Mouse (Mus musculus) right cerebral cortex, adult 2 months (tissue): Measurements from ENCODE around the gene Pitpnm1.

Source experiments
- DNase-seq, 2 experiments: peaks; one replicate each; pipeline ENCODE4 v3.0.0; 2021 to 2022; ENCODE audit warnings: low spot score in 2 of 2

Gene Pitpnm1

DNA sequence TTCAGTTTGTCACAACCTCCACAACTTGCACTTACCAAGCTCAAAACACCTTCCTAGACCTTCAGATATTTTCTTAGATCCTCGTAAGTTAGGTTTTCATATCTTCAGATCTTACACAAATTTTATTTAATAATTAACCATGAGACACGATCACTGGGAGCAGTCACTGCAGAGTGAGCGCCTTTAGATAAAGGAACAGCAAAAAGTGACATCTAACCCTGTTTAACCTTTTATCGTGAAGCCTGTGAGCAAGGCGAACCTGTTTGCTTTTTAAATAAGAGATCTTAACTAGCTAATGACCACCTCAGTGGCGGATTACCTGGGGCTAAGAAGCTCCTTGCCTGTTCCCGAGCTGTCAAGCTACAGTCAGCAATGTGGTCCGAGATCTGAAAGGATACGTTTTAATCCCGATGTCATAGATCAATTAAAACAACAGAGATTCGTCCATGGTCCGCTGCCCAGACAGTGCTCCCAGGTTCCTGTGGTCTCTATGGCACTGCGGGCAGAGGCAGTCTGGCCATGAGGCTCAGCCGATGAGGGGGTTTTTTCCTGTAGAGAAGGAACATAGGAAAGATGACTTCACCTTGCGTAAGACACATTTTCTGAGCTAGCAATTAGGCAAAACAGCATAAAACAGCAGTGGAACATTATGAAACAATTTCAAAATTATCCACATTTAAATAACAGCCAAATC lies 30.9 kb upstream of the Pitpnm1 start:
- no peak for DNase-seq

DNA sequence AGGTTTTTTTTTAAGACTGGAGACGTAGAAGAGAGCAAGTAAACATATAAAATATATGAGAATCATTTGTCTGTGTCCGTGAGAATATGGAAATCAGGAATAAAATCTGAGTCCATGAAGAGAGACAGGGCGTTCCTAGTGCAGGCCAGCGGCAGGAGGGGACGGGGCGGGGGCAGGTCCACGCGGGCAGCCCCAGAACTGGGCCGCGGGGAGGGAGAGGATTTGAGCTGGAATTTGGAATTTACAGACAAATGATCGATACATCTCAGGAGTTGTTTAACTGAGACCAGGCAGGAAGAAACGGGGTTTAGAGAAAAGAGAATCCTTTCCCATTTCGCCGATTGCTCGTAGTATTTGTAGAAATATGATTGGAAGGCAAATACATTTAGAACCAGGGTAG lies 29.5 kb upstream of the Pitpnm1 start:
- no peak for DNase-seq

DNA sequence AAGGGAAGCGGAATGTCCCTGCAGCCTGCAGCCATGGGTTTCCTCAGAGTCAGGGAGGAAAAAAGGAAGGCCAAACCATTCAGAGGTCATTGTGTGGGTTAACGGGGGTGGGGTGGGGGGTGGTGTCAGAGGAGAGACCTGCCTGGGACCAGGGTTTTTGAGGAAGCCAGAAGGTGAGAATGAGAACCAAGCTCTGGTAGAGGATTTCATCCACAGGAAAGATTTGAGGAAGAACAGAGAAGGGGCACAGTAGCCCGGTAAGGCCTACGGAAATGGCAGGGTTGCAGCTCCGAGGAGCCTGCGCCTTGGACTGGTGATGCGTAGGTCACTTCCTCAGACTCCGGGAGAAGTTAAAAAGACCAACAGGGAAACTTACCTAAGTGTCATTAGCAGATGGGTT lies 29.0 kb upstream of the Pitpnm1 start:
- DNase-seq: no peak

DNA sequence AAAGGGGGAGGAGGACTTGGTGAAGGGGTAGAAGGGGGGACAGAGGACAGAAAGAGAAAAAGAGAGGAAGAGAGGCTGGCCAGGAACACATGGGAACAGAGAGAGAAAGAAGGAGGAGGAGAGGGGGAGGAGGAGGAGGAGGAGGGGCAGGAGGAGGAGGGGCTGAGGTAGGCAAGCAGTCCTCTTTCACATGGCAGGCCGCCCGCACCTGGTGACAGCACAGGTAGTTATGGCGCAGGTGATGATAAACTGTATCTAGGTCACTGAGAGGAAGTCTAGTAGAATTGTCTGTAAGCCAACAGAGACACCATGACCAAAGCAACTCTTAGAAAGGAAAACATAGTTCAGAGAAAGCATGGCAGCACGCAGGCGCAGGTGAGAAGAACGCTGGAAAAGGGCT lies 28.4 kb upstream of the Pitpnm1 start:
- DNase-seq: no peak

DNA sequence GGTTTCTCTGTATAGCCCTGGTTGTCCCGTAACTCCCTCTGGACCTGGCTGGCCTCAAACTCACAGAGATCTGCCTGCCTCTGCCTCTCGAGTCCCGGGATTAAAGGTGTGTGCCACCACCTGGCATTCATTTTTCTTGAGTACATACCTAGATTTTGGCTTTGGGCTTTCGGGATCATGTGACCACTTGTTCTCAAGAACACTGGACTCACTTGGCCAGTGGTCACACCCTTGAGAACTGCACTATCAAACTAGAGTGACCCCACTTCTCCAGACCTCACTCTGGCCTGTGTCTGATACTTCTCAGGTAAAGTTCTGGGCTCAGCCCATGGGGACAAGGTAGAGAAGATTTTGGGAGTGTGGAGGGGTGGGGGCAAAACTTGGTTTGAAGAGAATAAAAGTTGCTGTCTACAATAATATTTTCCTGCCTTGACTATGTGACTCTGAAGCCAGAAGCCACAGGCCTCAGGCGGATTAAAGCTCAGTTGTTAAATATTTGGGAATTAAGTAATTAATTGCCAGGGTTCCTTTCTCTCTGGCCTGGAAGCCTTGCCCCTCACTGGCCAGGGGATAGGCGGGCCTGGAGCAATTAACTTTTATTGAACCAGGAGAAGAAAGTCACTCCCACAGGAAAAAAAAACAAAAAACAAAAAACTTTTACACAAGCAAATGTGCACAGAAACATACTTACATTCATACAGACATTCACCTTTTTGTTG lies 26.9 kb upstream of the Pitpnm1 start:
- no peak for DNase-seq

DNA sequence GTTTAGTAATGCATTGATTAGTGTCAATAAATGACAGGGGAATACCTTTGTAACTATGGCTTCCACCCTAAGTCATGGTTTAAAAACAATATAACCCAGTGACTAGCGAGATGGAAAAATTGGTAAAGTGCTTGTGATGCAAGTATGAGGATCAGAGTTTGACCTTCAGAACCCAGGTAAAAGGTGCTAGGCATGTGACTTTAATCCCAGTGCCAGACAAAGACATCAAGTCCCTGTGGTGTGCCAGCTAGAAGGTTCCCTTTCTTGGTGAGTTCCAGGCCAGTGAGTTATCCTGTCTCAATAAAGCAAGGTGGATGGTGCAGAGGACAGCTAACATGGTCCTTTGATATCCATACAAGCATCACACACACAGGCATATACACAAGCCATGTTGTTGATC lies 24.3 kb upstream of the Pitpnm1 start:
- no peak for DNase-seq

DNA sequence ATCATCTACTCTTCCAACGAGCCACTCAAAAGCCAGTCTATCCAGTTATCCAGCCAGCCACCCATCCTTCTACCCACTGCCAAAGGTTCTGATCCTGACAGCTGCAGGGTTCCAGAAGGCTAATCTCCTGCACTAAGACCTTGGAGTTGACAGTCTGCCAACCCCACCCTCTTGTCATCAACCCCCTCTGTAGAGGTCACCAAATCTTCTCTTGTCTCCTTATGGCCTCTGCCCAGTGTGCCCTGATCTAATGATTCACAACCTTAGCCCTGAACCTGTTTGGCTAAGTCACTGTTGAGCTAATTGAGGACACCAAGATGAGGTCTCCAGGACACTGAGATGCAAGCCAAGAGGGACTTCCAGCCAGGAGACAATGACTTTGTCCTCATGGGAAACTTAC lies 20.2 kb upstream of the Pitpnm1 start:
- no peak for DNase-seq

DNA sequence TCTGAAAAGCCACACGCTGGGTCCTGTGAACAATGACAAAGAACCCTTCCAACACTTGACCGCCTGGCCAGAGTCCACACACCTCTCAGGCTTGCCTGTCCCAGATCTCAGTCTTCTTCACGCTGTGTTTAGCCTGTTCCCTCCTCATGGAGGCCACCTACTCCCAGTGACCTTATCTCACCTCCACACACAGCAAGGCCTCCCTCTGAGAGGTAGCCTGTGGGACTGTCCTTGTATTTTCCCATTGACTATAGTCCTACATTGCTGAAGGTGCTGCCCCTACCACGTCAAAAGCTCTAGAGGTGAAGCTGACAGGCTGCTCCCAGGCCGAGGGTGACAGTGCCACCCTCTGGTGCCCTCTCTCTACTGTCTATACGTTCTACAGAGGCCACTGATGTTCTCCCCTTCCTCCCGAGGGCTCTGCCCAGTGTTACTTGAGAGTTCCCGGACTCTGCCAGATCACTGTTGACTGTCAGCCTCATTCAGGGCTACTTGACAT lies 19.2 kb upstream of the Pitpnm1 start:
- DNase-seq: no peak

DNA sequence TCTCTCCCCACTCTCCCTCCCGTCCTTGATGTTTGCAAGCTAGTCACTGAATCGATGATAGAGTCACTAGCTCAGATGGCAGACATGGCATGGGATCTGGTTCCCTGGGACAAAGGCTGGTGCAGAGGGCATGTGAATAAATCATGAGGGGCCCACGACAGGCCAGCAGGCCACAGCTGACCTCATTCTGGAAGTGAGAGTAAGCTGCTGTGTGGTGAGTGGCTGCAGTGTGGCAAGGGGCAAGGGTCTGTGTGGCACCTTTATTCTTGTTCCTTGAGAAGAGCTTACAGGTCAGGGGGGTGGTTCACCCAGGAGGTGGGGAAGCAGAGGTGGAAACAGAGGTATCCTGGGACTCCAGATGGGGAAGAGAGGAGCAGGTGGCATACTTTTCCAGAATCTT lies 18.4 kb upstream of the Pitpnm1 start, which contains the start of gene Cabp2:
Gene Cabp2 (plus strand): TSS at position 185 of the 400 bp plus-strand sequence.
- DNase-seq: no peak

DNA sequence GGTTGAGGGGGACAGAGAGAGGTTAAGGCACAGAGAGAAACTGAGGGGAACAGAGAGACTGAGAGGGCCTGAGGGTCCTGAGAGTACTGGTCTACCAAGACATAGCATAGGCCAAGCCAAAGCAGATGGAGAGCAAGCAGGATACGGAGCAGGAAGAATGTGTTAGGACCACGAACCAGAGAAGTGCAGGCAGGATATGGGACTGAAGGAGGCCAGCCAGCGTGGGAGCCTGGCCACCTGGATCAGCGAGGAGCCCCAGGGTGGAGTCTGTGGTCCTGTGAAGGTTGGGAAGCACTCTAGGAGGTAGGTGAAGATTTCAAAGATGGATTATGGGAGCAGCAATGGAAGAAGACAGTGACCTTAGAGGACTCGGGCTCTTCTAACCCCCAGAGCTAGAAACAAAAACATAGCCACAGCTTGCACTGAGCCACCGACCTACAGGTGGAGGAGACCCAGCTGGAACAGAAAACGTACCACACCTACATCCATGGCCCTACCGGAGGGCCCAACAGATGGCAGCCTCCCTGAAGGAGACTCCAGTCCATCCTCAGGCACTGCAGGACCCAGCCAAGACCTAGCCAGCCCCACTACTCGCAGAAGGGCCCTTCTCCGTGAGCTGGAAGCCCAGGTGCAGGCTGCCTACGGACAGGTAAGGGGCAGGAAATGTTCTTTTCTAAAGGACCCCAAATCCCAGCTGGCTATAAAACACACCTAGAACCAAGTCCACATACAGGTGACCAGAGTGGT lies 17.4 kb upstream of the Pitpnm1 start:
- no peak for DNase-seq

DNA sequence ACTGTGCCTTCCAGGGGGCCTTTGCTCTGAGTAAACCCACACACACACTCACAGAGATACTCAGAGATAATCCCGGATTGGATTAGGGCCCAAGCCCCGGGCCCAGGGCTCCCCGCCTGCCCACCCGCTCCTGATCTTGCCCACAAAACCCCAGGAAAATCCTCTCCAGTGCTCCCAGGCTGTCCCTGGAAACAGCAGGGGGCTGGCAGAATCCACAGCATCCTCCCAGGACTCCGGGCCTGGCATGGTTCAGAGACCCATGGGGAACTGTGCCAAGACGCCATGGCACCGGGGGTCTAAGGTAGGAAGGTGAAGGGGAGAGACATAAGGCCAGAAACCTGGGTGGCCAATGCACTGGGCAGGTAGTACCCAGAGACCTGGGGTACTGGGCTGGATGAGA lies 16.5 kb upstream of the Pitpnm1 start:
- DNase-seq: no peak

DNA sequence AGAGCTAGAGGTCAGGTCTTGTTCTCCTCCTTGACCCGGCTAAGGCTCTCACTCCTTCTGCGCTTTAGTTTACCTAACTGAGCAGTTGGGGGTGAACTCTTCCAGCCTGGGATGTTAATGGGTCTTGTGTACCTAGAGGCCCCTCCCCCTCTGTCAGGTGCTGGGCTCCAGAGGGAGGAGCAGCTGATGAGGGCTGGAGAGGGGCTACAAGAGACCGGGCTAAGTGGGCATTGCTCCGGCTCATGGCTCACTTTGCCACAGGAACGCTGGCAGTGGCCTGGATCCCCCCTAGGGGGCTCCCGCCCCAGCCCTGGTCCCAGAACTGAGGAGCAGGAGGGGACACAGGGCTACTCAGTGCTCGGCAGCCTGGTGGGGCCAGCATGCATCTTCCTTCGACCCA lies 16.0 kb upstream of the Pitpnm1 start:
- no peak for DNase-seq

DNA sequence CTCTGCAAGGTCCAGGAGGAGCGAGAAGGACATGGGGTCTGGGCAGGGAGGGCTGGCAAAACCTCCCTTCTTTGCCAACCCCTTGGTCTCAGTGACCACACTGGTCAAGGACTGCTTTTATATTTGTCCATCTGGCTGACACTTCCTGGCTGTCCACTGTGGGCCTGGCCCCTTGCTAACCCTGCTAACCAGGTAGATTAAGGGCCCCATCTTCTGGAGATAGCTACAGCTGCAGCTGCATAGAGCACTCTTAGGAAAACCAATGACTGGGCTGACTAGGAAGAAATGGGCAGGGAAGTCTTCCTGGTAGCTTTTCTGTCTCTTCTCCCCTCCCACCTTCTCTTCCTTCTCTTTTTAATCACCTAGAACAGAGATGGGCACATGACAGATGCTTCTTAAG lies 14.8 kb upstream of the Pitpnm1 start:
- no peak for DNase-seq

DNA sequence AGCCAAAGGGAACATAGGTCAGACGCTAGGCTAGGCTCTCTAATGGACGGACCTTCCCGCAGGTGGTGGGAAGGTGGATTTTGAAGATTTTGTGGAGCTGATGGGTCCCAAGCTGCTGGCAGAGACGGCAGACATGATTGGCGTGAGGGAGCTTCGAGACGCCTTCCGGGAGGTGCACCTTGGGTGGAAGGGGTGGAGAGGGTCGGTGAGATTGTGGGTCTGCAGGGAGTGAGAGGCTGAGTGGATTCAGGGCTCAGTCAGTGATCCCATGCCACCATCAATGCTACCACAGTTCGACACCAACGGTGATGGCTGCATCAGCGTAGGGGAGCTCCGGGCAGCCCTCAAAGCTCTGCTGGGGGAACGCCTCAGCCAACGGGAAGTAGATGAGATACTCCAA lies 13.6 kb upstream of the Pitpnm1 start:
- DNase-seq: no peak

DNA sequence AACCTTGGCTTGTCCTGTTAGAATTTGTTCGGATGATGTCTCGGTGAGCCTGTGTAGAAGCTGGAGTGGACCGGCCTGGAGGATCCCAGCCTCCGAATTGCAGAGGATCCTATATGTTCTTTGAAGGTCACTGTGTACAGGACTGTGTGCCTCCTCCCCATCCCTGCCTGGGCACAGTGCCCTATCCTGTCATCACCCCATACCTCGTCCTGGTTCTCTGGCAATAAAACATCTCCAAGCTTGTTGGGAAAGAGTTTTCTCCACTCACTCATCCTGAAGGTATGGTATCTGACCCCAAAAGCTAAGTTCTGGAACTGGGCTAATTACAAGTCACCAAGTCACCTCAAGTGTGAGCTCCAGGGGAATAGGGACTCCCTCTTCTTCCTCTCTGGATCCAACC lies 12.7 kb upstream of the Pitpnm1 start:
- DNase-seq: no peak

DNA sequence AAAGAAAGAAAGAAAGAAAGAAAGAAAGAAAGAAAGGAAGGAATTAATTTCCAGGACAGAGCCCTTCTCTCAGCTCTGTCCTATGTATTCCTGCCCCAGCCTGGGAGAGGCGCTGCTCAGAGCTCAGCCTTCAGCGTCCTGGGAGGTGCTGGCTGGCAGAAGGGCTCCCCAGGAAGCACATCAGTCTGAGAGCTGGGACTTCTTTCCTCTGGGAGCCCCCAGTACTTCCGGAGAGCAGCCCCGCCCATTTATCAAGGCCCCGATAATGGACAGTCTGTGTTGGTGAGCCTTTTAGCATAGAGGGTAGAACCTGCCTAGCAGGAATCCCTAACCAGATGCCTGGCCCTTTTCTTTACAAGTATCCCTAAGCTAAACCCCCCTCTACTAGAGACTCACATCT lies 11.7 kb upstream of the Pitpnm1 start:
- DNase-seq: no peak

DNA sequence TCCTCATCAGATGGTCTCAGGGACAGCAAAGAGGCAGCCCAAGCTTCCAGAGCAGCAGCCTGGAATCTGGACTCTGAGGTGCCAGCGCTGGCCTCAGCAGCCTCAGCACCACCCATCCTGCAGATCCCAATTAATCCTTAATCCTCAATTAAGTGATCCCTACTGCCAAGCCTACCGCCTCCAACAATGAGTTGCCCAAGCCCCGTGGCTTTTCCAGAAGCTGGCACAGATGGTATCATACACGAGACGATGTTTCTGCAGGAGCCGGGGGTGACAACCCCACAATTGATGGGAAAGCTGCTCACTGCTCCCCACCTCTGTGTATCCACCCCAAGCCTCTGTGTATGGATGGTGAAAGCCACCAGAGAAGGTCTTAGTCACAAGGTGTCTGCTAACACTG lies 10.7 kb upstream of the Pitpnm1 start:
- DNase-seq: no peak

DNA sequence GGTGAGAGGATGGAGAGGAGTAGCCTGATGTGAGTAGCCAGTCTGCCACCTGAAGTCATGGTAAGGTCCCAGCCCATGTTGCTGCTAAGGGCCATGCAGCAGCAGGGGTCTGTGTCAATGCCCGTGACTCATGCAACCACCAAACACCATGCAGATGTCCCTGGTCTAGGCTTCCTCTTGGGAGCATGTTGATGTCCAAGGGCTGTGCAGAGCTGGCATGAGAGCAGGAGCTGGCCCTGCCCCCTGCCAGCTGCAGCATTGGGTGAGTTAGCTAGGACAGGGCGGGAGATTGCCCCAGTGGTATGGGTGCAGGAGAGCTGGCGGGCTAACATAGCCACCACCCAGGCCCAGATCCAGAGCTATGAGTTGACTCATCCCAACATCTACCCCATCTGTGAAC lies 9.4 kb upstream of the Pitpnm1 start:
- DNase-seq: no peak

DNA sequence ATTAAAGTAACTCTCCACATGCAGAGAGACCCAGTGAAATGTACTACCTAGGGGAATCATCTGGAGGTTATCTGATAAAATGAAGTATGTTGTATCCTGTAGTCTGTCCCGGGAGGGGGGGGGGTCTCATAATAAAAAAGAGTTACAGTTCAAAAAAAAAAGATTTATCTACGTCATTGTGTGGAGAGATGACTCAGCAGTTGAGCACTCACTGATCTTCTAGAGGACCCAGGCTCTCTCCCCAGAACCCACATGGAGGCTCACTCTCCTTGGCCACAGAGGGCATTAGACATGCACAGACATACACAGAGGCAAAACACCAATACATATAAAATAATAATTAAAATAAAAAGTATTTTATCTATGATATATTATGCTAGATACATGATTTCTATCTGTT lies 8.4 kb upstream of the Pitpnm1 start:
- no peak for DNase-seq

DNA sequence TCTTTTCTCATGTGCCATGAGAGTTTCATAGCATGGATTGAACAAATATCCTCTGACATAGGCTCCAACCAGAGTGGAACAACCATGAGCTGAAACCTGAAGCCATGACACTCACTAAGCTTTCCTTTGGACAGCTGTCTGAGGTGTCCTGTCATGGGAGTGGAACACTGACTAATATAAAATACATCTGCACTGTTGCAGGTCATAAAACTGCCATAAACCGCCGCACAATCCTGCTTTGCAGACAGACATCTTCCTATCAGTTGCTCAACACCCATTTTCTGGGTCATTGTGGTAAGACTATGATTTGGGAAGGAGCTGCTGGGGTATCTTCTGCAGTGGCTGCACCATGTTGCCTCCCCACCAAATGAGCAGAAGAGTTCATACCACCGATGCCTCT lies 7.0 kb upstream of the Pitpnm1 start:
- DNase-seq: no peak

DNA sequence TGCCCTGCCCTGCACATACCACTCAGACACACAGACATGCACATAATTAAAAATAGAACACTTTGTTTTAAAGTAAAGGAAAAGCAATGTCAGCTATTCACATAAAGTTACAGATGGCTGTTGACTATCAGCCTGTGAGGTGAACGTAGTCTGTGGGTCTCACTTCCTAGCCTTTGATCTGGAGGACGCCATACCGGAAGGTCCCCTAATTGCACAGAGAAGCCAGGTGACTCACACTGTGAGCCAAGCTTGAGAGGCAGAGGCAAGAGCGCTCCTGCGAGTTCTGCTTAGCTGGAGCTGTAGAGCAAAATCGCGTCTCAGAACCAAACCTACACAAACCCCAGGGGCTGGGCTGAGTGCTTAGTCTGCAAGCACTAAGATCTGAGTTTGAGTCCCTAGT lies 6.0 kb upstream of the Pitpnm1 start:
- no peak for DNase-seq

DNA sequence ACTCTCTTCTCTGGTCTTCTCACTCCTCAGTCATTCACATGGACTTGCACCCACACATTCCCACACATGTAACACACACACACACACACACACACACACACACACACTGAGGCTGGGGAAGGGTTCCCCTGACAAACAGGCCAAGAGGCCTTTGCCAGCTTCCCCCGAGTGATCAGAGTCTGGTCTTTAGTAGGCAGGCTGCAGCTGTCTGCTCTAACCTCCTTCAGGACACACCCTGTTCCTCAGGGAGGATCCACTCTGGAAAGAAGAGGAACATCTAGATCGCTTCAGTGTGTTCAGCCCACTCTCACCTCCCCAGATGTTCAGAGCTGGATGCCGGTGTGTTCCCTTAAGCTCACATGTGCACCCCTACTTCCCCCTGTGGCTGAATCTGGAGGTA lies 5.5 kb upstream of the Pitpnm1 start:
- no peak for DNase-seq

DNA sequence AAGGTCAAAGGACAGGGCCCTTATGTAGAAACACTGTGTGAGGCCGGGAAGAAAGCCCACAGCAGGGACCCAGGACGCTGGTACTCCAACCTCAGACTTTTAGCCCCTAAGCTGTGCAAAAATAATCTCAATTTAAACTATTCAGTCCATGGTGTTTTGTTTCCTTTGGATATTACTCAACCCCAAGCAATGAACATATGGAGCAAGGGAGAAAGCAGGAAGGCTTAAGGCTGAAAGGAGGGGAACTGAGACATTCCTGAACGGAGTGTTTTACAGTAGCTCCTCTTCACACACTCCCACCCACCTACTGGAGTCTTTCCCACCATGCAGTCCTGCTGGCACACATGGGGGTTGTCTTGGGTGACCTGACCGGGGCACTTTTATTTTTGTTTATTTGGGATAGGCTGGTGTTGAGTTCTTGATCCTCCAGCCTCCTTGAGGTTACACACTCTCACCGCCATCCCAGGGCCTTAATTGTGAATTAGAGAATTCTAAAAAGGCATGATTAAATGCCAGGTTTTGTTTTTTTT lies 5.0 kb upstream of the Pitpnm1 start:
- no peak for DNase-seq
